Mouse (Mus musculus) naive thymus-derived CD4-positive, alpha-beta T cell, adult 5 months (primary cell): ENCODE results near the gene Zfp263. TPM values are rescaled to one million over a fixed set of nuclear protein-coding genes. Genes with fewer than 3 reads are reported as not detected.

ENCODE experiments used
- polyA plus RNA-seq: library from polyadenylated mRNA; unstranded; fragments of 100-300 nt; shearing (Covaris generic); gene quantifications from one replicate; pipeline ENCODE4 v1.2.1, GENCODE M21; 2017

Zfp263 gene
- 73.5 TPM for polyA plus RNA-seq

GRCm38 (mm10) chr16:3743503-3744185 is at the start of gene Zfp263:
Zfp263 (plus strand) TSS chr16:3744093.

GRCm38 (mm10) chr16:3717980-3718379 is 25.9 kb upstream of the Zfp263 start, which contains the start of gene Mefv:
Mefv (minus strand) TSS chr16:3718097.

Other genes starting within 250 kb of the Zfp263 start
- not detected for gene Olfr161, start 153.1 kb upstream of the Zfp263 start, polyA plus RNA-seq
- gene Mefv, start 26.0 kb upstream of the Zfp263 start, polyA plus RNA-seq, result not detected
- gene Olfr15, start 86.8 kb downstream of the Zfp263 start, polyA plus RNA-seq, result 0.19 TPM
- gene Zfp174, start 103.2 kb downstream of the Zfp263 start, polyA plus RNA-seq, result 0.50 TPM
- 87.3 TPM for gene Naa60, start 128.3 kb downstream of the Zfp263 start, polyA plus RNA-seq
- 10.5 TPM for gene Zfp597, start 140.5 kb downstream of the Zfp263 start, polyA plus RNA-seq
- not detected for gene Gm20695, start 140.6 kb downstream of the Zfp263 start, polyA plus RNA-seq
- 6.5 TPM for gene 1700037C18Rik, start 164.6 kb downstream of the Zfp263 start, polyA plus RNA-seq
- 9.6 TPM for gene Cluap1, start 164.7 kb downstream of the Zfp263 start, polyA plus RNA-seq
- gene Nlrc3, start 232.5 kb downstream of the Zfp263 start, polyA plus RNA-seq, result 55.6 TPM